Mouse (Mus musculus): ENCODE results near the gene Lamb3.

- TF ChIP-seq CTCF (IDR thresholded peaks at IDR 0.05; ENCODE audit: low read depth) = no peak
- no peak for TF ChIP-seq EP300 (IDR thresholded peaks at IDR 0.05; ENCODE audit: low read depth)
Observed at GRCm38 (mm10) chr1:193284228-193284779, 76.8 kb downstream of the Lamb3 start.

Measured in liver, postnatal 0 days (tissue).